Mouse (Mus musculus) stomach, postnatal 0 days (tissue): ENCODE data around the gene Mcoln2.

Experiments used
- CTCF ChIP-seq: IDR thresholded peaks from 2 replicates; pipeline ENCODE4 v1.5.1; 2016; ENCODE audit warnings: antibody characterized with exemption, low read depth, mild to moderate bottlenecking, moderate library complexity
- EP300 ChIP-seq: optimal IDR thresholded peaks from 2 replicates; pipeline ENCODE3; 2016; ENCODE audit warnings: antibody characterized with exemption

- TF ChIP-seq CTCF: no peak
- no peak for TF ChIP-seq EP300
Measured at GRCm38 (mm10) chr3:146134834-146135233, 14.8 kb upstream of the Mcoln2 start.
